Mouse (Mus musculus) telencephalon, adult 2 months (tissue): ENCODE results near the gene Cd47.
A peak's percentile ranks its signal among the peaks of the same experiment; 100 is the strongest.
"Not testable (repeated sequence)": the region's sequence is repeated elsewhere in the genome, so short reads cannot be mapped to it uniquely, and the experiment has no call there.

Experiments used
- DNase-seq: peaks from one replicate; pipeline ENCODE4 v3.0.0-alpha.2; 2011; ENCODE audit warnings: low read depth, low spot score

The Cd47 gene

GRCm38 (mm10) chr16:49787714-49788113 is 12.6 kb upstream of the Cd47 start:
- no peak for DNase-seq

- no peak for DNase-seq
Observed at GRCm38 (mm10) chr16:49790575-49791465, 9.5 kb upstream of the Cd47 start.

- peak; percentile 26 for DNase-seq
Observed at GRCm38 (mm10) chr16:49792446-49792878, 7.9 kb upstream of the Cd47 start.

DNA sequence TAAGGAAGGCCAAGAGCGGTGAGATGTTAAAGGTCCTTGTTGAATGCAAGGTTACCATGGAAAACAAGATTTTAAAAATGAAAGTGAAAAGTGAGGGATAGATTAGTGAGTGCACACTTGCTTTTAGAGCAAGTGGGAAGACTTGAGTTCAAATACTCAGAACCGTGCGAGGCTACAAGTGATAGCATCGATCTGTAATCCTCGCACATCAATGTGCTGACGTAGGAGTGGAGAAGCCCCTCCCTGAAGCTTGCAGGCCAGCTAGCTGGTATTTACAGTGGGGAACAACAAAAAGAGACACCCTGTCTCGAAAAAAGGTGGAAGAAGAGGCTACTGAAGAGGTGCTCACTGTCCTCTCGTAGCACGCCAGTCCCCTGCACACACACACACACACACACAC is 6.7 kb upstream of the Cd47 start:
- DNase-seq = no peak

DNA sequence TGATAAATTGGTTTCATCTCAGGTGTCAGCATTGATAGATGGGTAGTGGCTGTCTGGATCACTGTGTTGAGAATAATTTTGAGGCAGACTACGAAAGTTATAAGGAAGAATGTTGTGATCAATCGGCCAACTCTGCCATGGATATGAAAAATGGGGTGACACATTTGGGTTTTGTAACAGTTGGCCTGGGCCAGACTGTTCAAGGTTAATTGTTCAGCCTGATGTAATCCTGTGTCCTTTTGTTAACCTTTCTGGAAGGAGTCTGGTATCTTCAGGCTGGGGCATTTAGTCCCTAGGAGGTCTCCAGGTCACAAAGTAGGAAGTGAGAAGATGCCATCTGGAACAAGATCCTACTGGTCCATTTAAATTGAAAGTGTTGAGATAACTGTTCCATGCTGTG is 4.1 kb upstream of the Cd47 start:
- no peak for DNase-seq

DNA sequence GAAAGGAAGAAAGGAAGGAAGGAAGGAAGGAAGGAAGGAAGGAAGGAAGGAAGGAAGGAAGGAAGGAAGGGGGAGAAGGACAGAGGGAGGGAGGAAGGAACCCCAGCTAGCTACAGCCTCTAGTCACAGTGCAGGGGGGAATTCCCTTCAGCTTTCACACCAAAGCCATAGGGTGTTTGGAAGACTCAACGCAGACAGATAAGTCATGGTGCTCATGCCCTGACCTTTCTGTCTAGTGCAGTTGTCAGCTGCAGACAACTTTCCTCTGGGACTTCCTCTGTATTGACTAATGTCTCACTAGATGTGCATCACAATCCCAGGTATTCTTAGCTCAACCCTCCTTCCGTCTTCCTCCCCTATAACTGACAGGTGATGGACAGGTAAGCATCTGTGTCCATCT is 3.4 kb upstream of the Cd47 start:
- no peak for DNase-seq

DNA sequence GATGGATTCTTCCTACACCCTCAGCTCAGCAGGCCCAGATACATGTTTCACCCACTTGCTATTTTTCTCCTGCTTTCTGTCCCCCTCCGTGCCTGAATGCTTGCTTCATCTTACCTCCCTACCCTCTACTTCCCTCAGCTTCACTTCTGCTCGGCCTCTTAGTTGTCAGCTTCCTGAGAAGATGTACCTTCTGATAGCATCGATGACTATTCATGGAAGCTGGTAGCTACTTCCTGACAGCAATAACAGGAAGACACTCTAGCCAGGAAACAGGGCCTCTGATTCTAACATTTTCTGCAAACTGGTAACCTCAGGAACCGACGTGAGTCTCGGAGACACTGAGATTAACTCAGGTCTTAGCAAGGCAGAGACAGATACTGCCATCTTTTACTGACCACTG is 1.5 kb upstream of the Cd47 start:
- no peak for DNase-seq

- no peak for DNase-seq
Observed at GRCm38 (mm10) chr16:49800996-49801395, 663 bp downstream of the Cd47 start.

- DNase-seq = no peak
Observed at GRCm38 (mm10) chr16:49801399-49801798, 1.1 kb downstream of the Cd47 start.

DNA sequence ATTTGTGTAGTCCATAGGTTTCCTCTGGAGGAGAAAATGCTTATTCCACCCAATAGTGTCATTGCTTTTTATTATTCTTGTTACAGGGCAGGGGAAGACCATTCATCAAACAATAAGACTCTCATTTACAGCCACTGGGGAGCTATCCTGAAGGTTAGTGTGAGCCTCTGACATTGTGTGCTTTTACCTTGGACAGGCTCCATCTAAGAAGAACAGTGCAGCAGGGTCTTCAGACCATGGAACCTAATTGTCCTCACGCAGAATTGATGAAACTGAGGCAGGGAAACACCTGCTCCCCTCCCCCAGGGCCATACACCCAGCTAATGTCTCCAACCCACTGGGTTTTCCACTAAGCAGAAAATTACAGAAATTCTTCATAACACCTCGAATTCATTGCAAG is 2.7 kb downstream of the Cd47 start:
- no peak for DNase-seq

DNA sequence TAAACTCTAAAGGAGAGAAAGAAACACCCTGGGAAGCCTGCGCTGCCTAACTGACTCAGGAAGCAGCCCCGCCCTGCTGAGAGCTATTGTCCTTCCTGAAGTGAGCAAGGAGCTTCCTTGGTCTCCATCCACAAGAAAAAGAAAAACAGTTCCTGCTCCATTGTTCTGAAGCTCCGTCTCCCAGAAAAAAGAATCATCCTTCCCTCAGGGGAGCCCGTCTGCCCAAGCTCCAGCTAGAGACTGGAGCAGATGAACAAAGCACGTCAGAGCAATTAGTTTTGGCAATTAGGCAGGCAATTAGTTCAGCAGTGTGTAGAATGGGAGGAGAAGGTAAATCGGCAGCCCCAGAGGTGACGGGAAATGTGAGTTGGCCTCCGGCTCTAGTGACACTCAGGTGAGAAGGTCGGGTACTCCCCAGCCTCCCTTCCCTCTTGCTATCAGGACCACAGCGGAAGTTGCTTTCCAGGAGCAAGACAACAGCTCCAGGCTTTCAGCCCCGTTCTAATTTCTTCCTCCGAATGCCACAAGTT is 3.7 kb downstream of the Cd47 start:
- no peak for DNase-seq

- peak; percentile 13 for DNase-seq
Observed at GRCm38 (mm10) chr16:49806920-49807319, 6.6 kb downstream of the Cd47 start.

DNA sequence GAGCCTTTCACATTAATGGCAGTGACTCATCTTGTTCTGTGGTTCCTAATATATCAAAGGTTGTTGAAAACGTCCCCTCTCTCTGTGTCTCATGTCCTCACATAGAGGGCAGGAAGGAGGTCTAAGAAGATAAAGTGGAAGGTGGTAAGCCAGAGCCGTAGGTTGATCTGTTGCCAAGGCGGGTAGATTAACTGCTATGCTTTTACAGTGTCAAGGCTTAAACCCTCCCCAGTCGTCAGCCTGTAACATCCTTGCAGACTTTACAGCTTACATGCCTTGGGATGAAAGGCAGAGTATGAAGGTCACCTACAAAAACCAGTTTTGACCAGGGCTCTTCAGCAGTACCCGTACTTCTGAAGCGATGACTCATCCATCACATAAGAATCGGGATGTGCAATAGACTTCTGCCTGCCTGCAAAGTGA is 7.1 kb downstream of the Cd47 start:
- no peak for DNase-seq

GRCm38 (mm10) chr16:49807862-49808430 is 7.6 kb downstream of the Cd47 start:
- peak; percentile 32 for DNase-seq

GRCm38 (mm10) chr16:49811897-49812296 is 11.6 kb downstream of the Cd47 start:
- no peak for DNase-seq

GRCm38 (mm10) chr16:49812821-49813616 is 12.7 kb downstream of the Cd47 start:
- peak; percentile 55 for DNase-seq

- no peak for DNase-seq
Observed at GRCm38 (mm10) chr16:49814419-49814818, 14.1 kb downstream of the Cd47 start.

- no peak for DNase-seq
Observed at GRCm38 (mm10) chr16:49816889-49817288, 16.6 kb downstream of the Cd47 start.

- DNase-seq = no peak
Observed at GRCm38 (mm10) chr16:49818146-49818545, 17.8 kb downstream of the Cd47 start.

- DNase-seq = peak; percentile 15
Observed at GRCm38 (mm10) chr16:49818627-49819026, 18.3 kb downstream of the Cd47 start.

- no peak for DNase-seq
Observed at GRCm38 (mm10) chr16:49819494-49819893, 19.2 kb downstream of the Cd47 start.

GRCm38 (mm10) chr16:49830911-49831310 is 30.6 kb downstream of the Cd47 start:
- not testable (repeated sequence) for DNase-seq
